In genomic region chr13:35131272-35132185, GRCm38 (mm10) we compare ENCODE assay signal across 10 mouse cellular contexts.
DNase-seq lines count a peak whose midpoint lies in the region; ATAC-seq and TF ChIP-seq lines count a peak whose summit lies in the region.
"Had no signal": no experiment of that assay in that cellular context is flagged by ENCODE, and none has a peak within 500 bp of the region (broad histone marks: within the 10 kb centered on the region; RNA-seq: fewer than 3 reads in every experiment).

No protein-coding gene starts in this region.

- 55% methylated on average over 8 of the region's 8 CpGs for WGBS in heart, adult 2 months
- WGBS in heart, embryonic 10.5 days = 68% methylated on average over 8 of the region's 8 CpGs
- WGBS in cerebellum, adult 2 months = 65% methylated on average over 8 of the region's 8 CpGs
- WGBS in intestine, embryonic 15.5 days = 70% methylated on average over 8 of the region's 8 CpGs
- 72% methylated on average over 8 of the region's 8 CpGs for WGBS in liver, embryonic 11.5 days
- 81% methylated on average over 8 of the region's 8 CpGs for WGBS in hindbrain, embryonic 11.5 days

- TF ChIP-seq CTCF in heart, adult 2 months (IDR thresholded peaks at IDR 0.05) = no peak
- no peak for TF ChIP-seq CTCF in cerebellum, adult 2 months (IDR thresholded peaks at IDR 0.05; ENCODE audit: borderline replicate concordance, insufficient read depth, low read depth, low read length)

- DNase-seq in heart, adult 2 months = peak; percentile 35 to 66
- DNase-seq in heart, embryonic 10.5 days (ENCODE audit: low spot score) = no peak
- peak; percentile 13 to 24 for DNase-seq in cerebellum, adult 2 months
- DNase-seq in layer of hippocampus, adult 8-10 months (ENCODE audit: low spot score in 2 of 2) = peak; percentile 34 to 44
- peak; percentile 45 to 68 for DNase-seq in right cerebral cortex, postnatal 36 days (ENCODE audit: low spot score in 2 of 2)
- DNase-seq in liver, embryonic 11.5 days (ENCODE audit: low spot score) = no peak
- no peak for DNase-seq in hindbrain, embryonic 11.5 days (ENCODE audit: low spot score)

- peak; percentile 65; the same call in 1 of the 2 replicates for TF ChIP-seq EP300 in heart, adult 2 months (IDR thresholded peaks at IDR 0.05; ENCODE audit: insufficient read depth, low read depth, low read length)

- no peak overlapping the region for H3K4me3 ChIP-seq in heart, adult 2 months
- H3K4me3 ChIP-seq in heart, embryonic 10.5 days = no peak overlapping the region
- no peak overlapping the region for H3K4me3 ChIP-seq in cerebellum, adult 2 months (replicated peaks; ENCODE audit: insufficient read depth, low read depth, low read length)
- H3K4me3 ChIP-seq in intestine, embryonic 15.5 days (replicated peaks) = no peak overlapping the region
- no peak overlapping the region for H3K4me3 ChIP-seq in liver, embryonic 11.5 days (ENCODE audit: low read depth, low read length)
- no peak overlapping the region for H3K4me3 ChIP-seq in hindbrain, embryonic 11.5 days (ENCODE audit: low read depth, low read length)
- H3K4me3 ChIP-seq: erythroblast, embryonic 14.5 days had no signal

- H3K79me2 ChIP-seq in heart, adult 2 months (replicated peaks; ENCODE audit: control insufficient read depth, insufficient read depth, low read length) = no peaks in the 10 kb centered on the region

- ATAC-seq in intestine, embryonic 15.5 days = no peak
- no peak for ATAC-seq in liver, embryonic 11.5 days (replicated peaks; ENCODE audit: low FRiP score)
- no peak for ATAC-seq in hindbrain, embryonic 11.5 days (ENCODE audit: low FRiP score)

- H3K9me3 ChIP-seq in heart, embryonic 10.5 days = no peaks in the 10 kb centered on the region
- no peaks in the 10 kb centered on the region for H3K9me3 ChIP-seq in intestine, embryonic 15.5 days
- no peaks in the 10 kb centered on the region for H3K9me3 ChIP-seq in liver, embryonic 11.5 days (ENCODE audit: control insufficient read depth, low read length)
- H3K9me3 ChIP-seq in hindbrain, embryonic 11.5 days (ENCODE audit: control insufficient read depth, low read length) = no peaks in the 10 kb centered on the region
- H3K9me3 ChIP-seq: G1E had no signal

- intact Hi-C loops in heart, adult 2 months (cut with DNase I) = no loop called here

- no peak for TF ChIP-seq POLR2A in heart, adult 2 months (IDR thresholded peaks at IDR 0.05; ENCODE audit: insufficient read depth, low read depth, low read length)
- TF ChIP-seq POLR2A in cerebellum, adult 2 months (IDR thresholded peaks at IDR 0.05; ENCODE audit: borderline replicate concordance, insufficient read depth, low read length) = no peak

- H3K4me2 ChIP-seq in intestine, embryonic 15.5 days (replicated peaks) = no peak overlapping the region
- no peak overlapping the region for H3K4me2 ChIP-seq in liver, embryonic 11.5 days
- H3K4me2 ChIP-seq in hindbrain, embryonic 11.5 days (replicated peaks; ENCODE audit: low read depth, low read length) = no peak overlapping the region

- no peaks in the 10 kb centered on the region for H3K4me1 ChIP-seq in heart, adult 2 months (ENCODE audit: control insufficient read depth, insufficient read depth, low read length)
- no peaks in the 10 kb centered on the region for H3K4me1 ChIP-seq in heart, embryonic 10.5 days
- peaks cover 3% of the 10 kb centered on the region for H3K4me1 ChIP-seq in cerebellum, adult 2 months (ENCODE audit: control insufficient read depth, insufficient read depth, low read length)
- H3K4me1 ChIP-seq in intestine, embryonic 15.5 days (replicated peaks) = no peaks in the 10 kb centered on the region
- H3K4me1 ChIP-seq in liver, embryonic 11.5 days (replicated peaks; ENCODE audit: control insufficient read depth, insufficient read depth, low read length) = no peaks in the 10 kb centered on the region
- no peaks in the 10 kb centered on the region for H3K4me1 ChIP-seq in hindbrain, embryonic 11.5 days (replicated peaks; ENCODE audit: control insufficient read depth, insufficient read depth, low read length)

- H3K27ac ChIP-seq in heart, adult 2 months = no peak overlapping the region
- no peak overlapping the region for H3K27ac ChIP-seq in heart, embryonic 10.5 days
- no peak overlapping the region for H3K27ac ChIP-seq in cerebellum, adult 2 months (ENCODE audit: insufficient read depth, low read length)
- no peak overlapping the region for H3K27ac ChIP-seq in intestine, embryonic 15.5 days
- no peak overlapping the region for H3K27ac ChIP-seq in liver, embryonic 11.5 days (ENCODE audit: low read depth, low read length)
- H3K27ac ChIP-seq in hindbrain, embryonic 11.5 days (ENCODE audit: low read depth, low read length) = no peak overlapping the region

- H3K9ac ChIP-seq in heart, adult 2 months (ENCODE audit: low read depth, low read length) = no peak overlapping the region
- no peak overlapping the region for H3K9ac ChIP-seq in intestine, embryonic 15.5 days
- H3K9ac ChIP-seq in liver, embryonic 11.5 days (ENCODE audit: low read depth, low read length) = no peak overlapping the region
- H3K9ac ChIP-seq in hindbrain, embryonic 11.5 days (ENCODE audit: low read depth, low read length) = no peak overlapping the region

- H3K27me3 ChIP-seq in heart, adult 2 months (ENCODE audit: control insufficient read depth, insufficient read depth, low read length) = no peaks in the 10 kb centered on the region
- no peaks in the 10 kb centered on the region for H3K27me3 ChIP-seq in heart, embryonic 10.5 days (ENCODE audit: insufficient read depth, poor library complexity, severe bottlenecking)
- no peaks in the 10 kb centered on the region for H3K27me3 ChIP-seq in cerebellum, adult 2 months (ENCODE audit: control insufficient read depth, insufficient read depth, low read length)
- H3K27me3 ChIP-seq in intestine, embryonic 15.5 days (replicated peaks) = no peaks in the 10 kb centered on the region
- no peaks in the 10 kb centered on the region for H3K27me3 ChIP-seq in liver, embryonic 11.5 days (replicated peaks; ENCODE audit: control insufficient read depth, insufficient read depth, low read length)
- H3K27me3 ChIP-seq in hindbrain, embryonic 11.5 days (ENCODE audit: control insufficient read depth, insufficient read depth, low read length) = no peaks in the 10 kb centered on the region

- no peaks in the 10 kb centered on the region for H3K36me3 ChIP-seq in heart, adult 2 months (ENCODE audit: control insufficient read depth, insufficient read depth, low read length)
- H3K36me3 ChIP-seq in heart, embryonic 10.5 days = no peaks in the 10 kb centered on the region
- no peaks in the 10 kb centered on the region for H3K36me3 ChIP-seq in intestine, embryonic 15.5 days
- H3K36me3 ChIP-seq in liver, embryonic 11.5 days (ENCODE audit: control insufficient read depth, insufficient read depth, low read length) = no peaks in the 10 kb centered on the region
- no peaks in the 10 kb centered on the region for H3K36me3 ChIP-seq in hindbrain, embryonic 11.5 days (ENCODE audit: control insufficient read depth, insufficient read depth, low read length)
- H3K36me3 ChIP-seq: G1E had no signal

Comparison
In these comparisons a context has a peak if more than half of its experiments do, and no peak if none do; other contexts are left out.
1. DNase-seq: peak in heart, adult 2 months (2 of 2), cerebellum, adult 2 months (2 of 2), layer of hippocampus, adult 8-10 months (2 of 2) and right cerebral cortex, postnatal 36 days (2 of 2); none in heart, embryonic 10.5 days (single experiment), liver, embryonic 11.5 days (single experiment) and hindbrain, embryonic 11.5 days (single experiment).